Mouse (Mus musculus) ES-E14 (cell line): Measurements from ENCODE around the gene Vmn1r40. TPM values are rescaled to one million over a fixed set of nuclear protein-coding genes. Genes with fewer than 3 reads are reported as not detected.

Source experiments
- DNase-seq: peaks from one replicate; pipeline ENCODE4 v3.0.0-alpha.2; 2013; ENCODE audit warnings: low read depth, low spot score
- H3K27ac ChIP-seq: 2 replicates; pipeline ENCODE4 v1.5.1; 2012; ENCODE audit warnings: low read depth, mild to moderate bottlenecking, low read length, moderate library complexity, mixed read lengths; ENCODE audit not compliant: poor library complexity, insufficient read depth, severe bottlenecking
- H3K36me3 ChIP-seq: 2 replicates; pipeline ENCODE4 v1.6.1; 2012; ENCODE audit warnings: mild to moderate bottlenecking, low read length, moderate library complexity, mixed read lengths; ENCODE audit not compliant: control insufficient read depth, poor library complexity, insufficient read depth, severe bottlenecking
- H3K4me1 ChIP-seq, 2 experiments: fragments of 150-350 bp in 1 of 2; sonication (generic) in 1 of 2; 2 replicates each; pipeline ENCODE4 v1.6.1; 2012; ENCODE audit warnings: low read length in 2 of 2, mild to moderate bottlenecking in 1 of 2, mixed read lengths in 1 of 2; ENCODE audit not compliant: control insufficient read depth in 2 of 2, insufficient read depth in 2 of 2, poor library complexity in 1 of 2
- H3K4me3 ChIP-seq, 2 experiments: fragments of 150-350 bp in 1 of 2; sonication (generic) in 1 of 2; 2 replicates each; pipeline ENCODE4 v1.5.1; 2012; ENCODE audit warnings: low read length in 2 of 2, low read depth in 1 of 2, mild to moderate bottlenecking in 1 of 2, mixed read lengths in 1 of 2; ENCODE audit not compliant: insufficient read depth in 1 of 2, poor library complexity in 1 of 2, severe bottlenecking in 1 of 2
- H3K9ac ChIP-seq: 2 replicates; pipeline ENCODE4 v1.6.1; 2012; ENCODE audit warnings: low read depth, mild to moderate bottlenecking, low read length, mixed read lengths; ENCODE audit not compliant: poor library complexity, insufficient read depth, severe bottlenecking
- H3K9me3 ChIP-seq: fragments of 150-350 bp; sonication (generic); 2 replicates; pipeline ENCODE4 v1.6.1; 2012; ENCODE audit warnings: low read depth, mild to moderate bottlenecking, low read length; ENCODE audit not compliant: control insufficient read depth, insufficient read depth
- CHD2 ChIP-seq: IDR thresholded peaks from 2 replicates; pipeline ENCODE4 v1.6.1; 2014; ENCODE audit warnings: mild to moderate bottlenecking, low read depth, low read length, inconsistent platforms
- HCFC1 ChIP-seq: IDR thresholded peaks from 2 replicates; pipeline ENCODE4 v1.6.1; 2012; ENCODE audit warnings: low read length, inconsistent platforms, borderline replicate concordance; ENCODE audit not compliant: insufficient read depth
- MAFK ChIP-seq: IDR thresholded peaks from 2 replicates; pipeline ENCODE4 v1.6.1; 2014; ENCODE audit warnings: mild to moderate bottlenecking, low read depth, low read length, inconsistent platforms; ENCODE audit not compliant: insufficient read depth
- ZC3H11A ChIP-seq: IDR thresholded peaks from 2 replicates; pipeline ENCODE4 v1.6.1; 2012; ENCODE audit warnings: low read depth, mild to moderate bottlenecking, inconsistent platforms, low read length, borderline replicate concordance
- ZNF384 ChIP-seq: IDR thresholded peaks from 2 replicates; pipeline ENCODE4 v1.6.1; 2012; ENCODE audit warnings: low read depth, low read length, inconsistent platforms
- in situ Hi-C, 2 experiments: fragments of 600-800 bp; cut with MboI; formaldehyde crosslinking; loops; one replicate each; pipeline ENCODE4 v1.15.1; 2025; ENCODE audit warnings: low sequenced_read_pairs in 2 of 2, inconsistent platforms in 1 of 2; ENCODE audit not compliant: unreplicated experiment in 2 of 2
- total RNA-seq: library from RNA; depleted of rRNA; stranded (reverse); fragments of 300-350 nt; gene quantifications from 2 replicates; pipeline ENCODE4 v1.2.3, GENCODE M21; 2012

Vmn1r40 gene
- total RNA-seq, 1 experiment = not detected

DNA sequence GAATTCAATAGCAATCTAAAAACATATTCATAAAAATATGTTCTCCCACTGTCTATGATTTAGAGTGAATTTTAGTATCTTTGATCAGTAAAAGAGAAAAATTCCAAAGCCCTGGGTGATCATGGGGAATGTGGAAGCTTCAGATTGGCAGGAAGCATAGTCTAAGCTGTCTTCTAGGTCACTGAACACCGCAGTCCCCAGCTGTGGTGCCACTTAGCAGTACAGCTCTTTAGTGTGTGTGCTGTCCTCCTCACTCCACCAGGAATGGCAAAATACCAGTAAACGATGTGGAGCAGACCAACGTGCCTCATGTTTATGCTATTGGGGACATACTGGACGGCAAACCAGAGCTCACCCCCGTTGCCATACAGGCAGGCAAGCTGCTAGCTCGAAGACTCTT lies 37.8 kb upstream of the Vmn1r40 start:
- DNase-seq = no peak
- in situ Hi-C loops = loop anchor here in 1 of 2 experiments (25.0 kb wide), 1 partner anchor 893 kb away; no protein-coding TSS in a partner anchor
- Histone ChIP-seq H3K27ac (no peak overlapping the region), H3K36me3 (no peaks in the 10 kb centered on the region; the same call in 1 of the 2 replicates), H3K9me3 (no peaks in the 10 kb centered on the region), H3K9ac (no peak overlapping the region), H3K4me1 (no peaks in the 10 kb centered on the region), H3K4me3 (no peak overlapping the region)
- TF ChIP-seq ZNF384 = no peak
- TF ChIP-seq CHD2 = no peak
- TF ChIP-seq ZC3H11A = no peak
- TF ChIP-seq HCFC1 = no peak
- TF ChIP-seq MAFK = no peak

DNA sequence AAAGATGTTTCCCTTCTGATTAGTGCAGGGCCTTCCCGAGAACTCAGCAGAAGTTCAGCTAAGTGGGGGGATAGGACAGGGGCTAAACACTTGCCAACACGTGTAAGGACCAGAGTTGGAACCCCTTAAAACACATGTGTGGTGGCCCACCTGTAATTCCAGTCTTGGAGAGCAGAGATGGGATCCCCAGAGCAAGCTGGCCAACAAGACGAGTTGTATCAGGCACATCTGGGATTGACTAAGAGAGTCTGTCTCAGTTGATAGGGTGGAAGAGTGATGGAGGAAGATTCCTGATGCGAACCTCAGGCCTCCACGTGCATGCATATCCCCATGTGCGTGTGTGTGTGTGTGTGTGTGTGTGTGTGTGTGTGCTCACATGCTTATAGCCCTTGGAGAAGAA lies 35.9 kb upstream of the Vmn1r40 start:
- Histone ChIP-seq H3K27ac (no peak overlapping the region), H3K9ac (no peak overlapping the region), H3K4me3 (no peak overlapping the region), H3K4me1 (no peaks in the 10 kb centered on the region), H3K9me3 (no peaks in the 10 kb centered on the region), H3K36me3 (no peaks in the 10 kb centered on the region; the same call in 1 of the 2 replicates)
- in situ Hi-C loops = loop anchor here in 1 of 2 experiments (25.0 kb wide), 1 partner anchor 891 kb away; no protein-coding TSS in a partner anchor
- TF ChIP-seq HCFC1 = no peak
- no peak for TF ChIP-seq MAFK
- no peak for TF ChIP-seq ZNF384
- no peak for TF ChIP-seq CHD2
- no peak for TF ChIP-seq ZC3H11A
- DNase-seq = no peak

DNA sequence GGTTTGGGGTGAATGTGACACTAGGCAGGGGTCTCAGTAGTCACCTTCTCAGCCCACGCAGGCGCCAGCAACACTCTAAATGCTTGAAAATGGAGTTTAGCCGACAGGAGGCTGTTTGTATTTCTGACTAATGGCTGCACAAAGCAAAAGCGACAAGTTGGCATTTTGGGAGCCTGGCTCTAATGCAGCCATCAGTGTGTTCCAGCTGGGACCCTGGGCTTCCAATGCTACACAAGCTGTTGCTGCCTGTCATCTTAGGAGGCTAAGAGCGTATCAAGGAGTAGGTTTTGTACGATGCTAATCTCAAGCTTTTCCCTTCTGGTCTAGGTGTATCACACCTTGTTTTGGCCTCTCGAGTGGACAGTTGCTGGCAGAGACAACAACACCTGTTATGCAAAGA lies 34.7 kb upstream of the Vmn1r40 start:
- H3K4me1 ChIP-seq = no peaks in the 10 kb centered on the region
- no peak for DNase-seq
- H3K36me3 ChIP-seq = no peaks in the 10 kb centered on the region; the same call in 1 of the 2 replicates
- H3K27ac ChIP-seq = no peak overlapping the region
- H3K4me3 ChIP-seq = no peak overlapping the region
- TF ChIP-seq ZNF384 (no peak), MAFK (no peak), ZC3H11A (no peak), HCFC1 (no peak), CHD2 (no peak)
- H3K9me3 ChIP-seq = no peaks in the 10 kb centered on the region
- no peak overlapping the region for H3K9ac ChIP-seq
- in situ Hi-C loops = loop anchor here in 1 of 2 experiments (25.0 kb wide), 1 partner anchor 890 kb away; no protein-coding TSS in a partner anchor

DNA sequence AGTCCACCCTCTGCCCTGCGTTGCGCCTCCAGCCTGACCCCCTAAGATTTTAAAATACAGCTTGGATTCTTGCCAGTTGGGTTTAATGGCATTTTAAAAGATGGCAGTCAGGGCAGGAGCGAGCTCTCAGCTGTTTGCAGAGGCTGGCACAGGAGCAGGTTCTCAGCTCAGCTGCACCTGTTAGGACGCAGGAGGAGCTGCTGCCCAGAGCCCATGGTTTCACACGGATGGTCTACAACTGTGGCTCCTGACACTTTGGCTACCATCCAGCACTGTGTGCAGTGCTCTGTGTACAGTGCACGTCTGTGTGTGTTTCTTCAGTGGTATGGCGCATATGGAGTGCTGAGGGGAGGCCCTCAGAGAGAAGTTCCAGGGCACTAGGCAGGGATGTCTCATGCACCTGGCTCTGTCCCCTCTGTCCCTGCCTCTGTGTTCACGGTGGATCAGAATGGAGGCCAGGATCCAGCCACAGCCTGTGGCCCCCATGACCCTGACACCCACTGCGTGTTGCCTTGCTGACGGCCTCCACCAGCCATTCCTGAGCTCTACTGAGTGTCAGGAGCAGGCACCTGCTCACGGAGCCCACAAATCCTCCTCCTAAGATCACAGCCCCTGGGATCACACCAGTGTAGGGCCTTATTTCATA lies 34.1 kb upstream of the Vmn1r40 start:
- Histone ChIP-seq H3K27ac (no peak overlapping the region), H3K36me3 (no peaks in the 10 kb centered on the region; the same call in 1 of the 2 replicates), H3K9ac (no peak overlapping the region), H3K4me3 (no peak overlapping the region), H3K4me1 (no peaks in the 10 kb centered on the region), H3K9me3 (no peaks in the 10 kb centered on the region)
- in situ Hi-C loops = loop anchor here in 1 of 2 experiments (25.0 kb wide), 1 partner anchor 889 kb away; no protein-coding TSS in a partner anchor
- DNase-seq = no peak
- TF ChIP-seq ZC3H11A (no peak), CHD2 (no peak), HCFC1 (no peak), MAFK (no peak), ZNF384 (no peak)
